Mouse (Mus musculus) ovary, adult 18-20 months (tissue): ENCODE results near the gene Slc15a5.

ENCODE experiments used
- DNase-seq: peaks from one replicate; pipeline ENCODE4 v3.0.0; 2022; ENCODE audit warnings: low spot score, mixed read lengths

Slc15a5 gene

GRCm38 (mm10) chr6:137960023-137960778 lies 119.5 kb downstream of the Slc15a5 start:
- DNase-seq: no peak

- no peak for DNase-seq
These were observed 122.1 kb downstream of the Slc15a5 start for GRCm38 (mm10) chr6:137957630-137958029.

- DNase-seq: no peak
These were observed 122.8 kb downstream of the Slc15a5 start for GRCm38 (mm10) chr6:137956783-137957429.

- no peak for DNase-seq
These were observed 133.2 kb downstream of the Slc15a5 start for GRCm38 (mm10) chr6:137946520-137946919.

GRCm38 (mm10) chr6:137940374-137941218 lies 139.1 kb downstream of the Slc15a5 start:
- DNase-seq: no peak

GRCm38 (mm10) chr6:137937541-137937940 lies 142.2 kb downstream of the Slc15a5 start:
- no peak for DNase-seq

- DNase-seq: no peak
These were observed 143.4 kb downstream of the Slc15a5 start for GRCm38 (mm10) chr6:137936268-137936667.

- DNase-seq: no peak
These were observed 143.9 kb downstream of the Slc15a5 start for GRCm38 (mm10) chr6:137935857-137936256.

- DNase-seq: peak; percentile 1
These were observed 144.4 kb downstream of the Slc15a5 start for GRCm38 (mm10) chr6:137935341-137935740.

- DNase-seq: no peak
These were observed 145.0 kb downstream of the Slc15a5 start for GRCm38 (mm10) chr6:137934545-137935298.
